Mouse (Mus musculus) embryonic facial prominence, embryonic 14.5 days (tissue): ENCODE measurements around the gene Ptprg. TPM values are rescaled to one million over a fixed set of nuclear protein-coding genes. Genes with fewer than 3 reads are reported as not detected.

Source experiments
- ATAC-seq: fragments of 200-750 bp; cut with Nextera tagmentation; 2 replicates; pipeline ENCODE4 v1.8.0; 2017; ENCODE audit warnings: low read depth, moderate number of reproducible peaks, moderate TSS enrichment
- DNase-seq: peaks from one replicate; pipeline ENCODE4 v3.0.0-alpha.2; 2015; ENCODE audit warnings: low spot score
- H3K27ac ChIP-seq: fragments of 300-500 bp; sonication (generic); replicated peaks from 2 replicates; pipeline ENCODE4 v1.5.1; 2014; ENCODE audit warnings: low read depth, mild to moderate bottlenecking, low read length, moderate library complexity
- H3K27me3 ChIP-seq: fragments of 300-500 bp; sonication (generic); replicated peaks from 2 replicates; pipeline ENCODE4 v1.6.1; 2014; ENCODE audit warnings: low read length; ENCODE audit not compliant: control insufficient read depth, insufficient read depth
- H3K36me3 ChIP-seq: fragments of 300-500 bp; sonication (generic); 2 replicates; pipeline ENCODE4 v1.6.1; 2014; ENCODE audit warnings: low read length, mixed read lengths; ENCODE audit not compliant: control insufficient read depth, insufficient read depth
- H3K4me1 ChIP-seq: fragments of 300-500 bp; sonication (generic); 2 replicates; pipeline ENCODE4 v1.6.1; 2014; ENCODE audit warnings: antibody characterized with exemption, low read length; ENCODE audit not compliant: control insufficient read depth, insufficient read depth
- H3K4me2 ChIP-seq: fragments of 300-500 bp; sonication (generic); 2 replicates; pipeline ENCODE4 v1.6.1; 2014; ENCODE audit warnings: low read depth, mild to moderate bottlenecking, low read length, moderate library complexity, mixed read lengths
- H3K4me3 ChIP-seq: fragments of 300-500 bp; sonication (generic); 2 replicates; pipeline ENCODE4 v1.5.1; 2014; ENCODE audit warnings: low read depth, mild to moderate bottlenecking, low read length
- H3K9ac ChIP-seq: fragments of 300-500 bp; sonication (generic); 2 replicates; pipeline ENCODE4 v1.6.1; 2014; ENCODE audit warnings: low read depth, mild to moderate bottlenecking, low read length, moderate library complexity, mixed read lengths
- H3K9me3 ChIP-seq: fragments of 300-500 bp; sonication (generic); 2 replicates; pipeline ENCODE4 v1.6.1; 2016; ENCODE audit warnings: low read length; ENCODE audit not compliant: control insufficient read depth
- WGBS: fragments of 180-500 bp; shearing (Covaris S2); extraction: QIAGEN DNeasy Blood & Tissue Kit; methylation state at CpG from one replicate; pipeline ENCODE4 v1.1.7; 2014; 5-methylcytosine and 5-hydroxymethylcytosine counted together
- polyA plus RNA-seq: library from polyadenylated mRNA; unstranded; fragments of >200 nt; fragmentation: Nextera tagmentation; extraction: Ambion mirVana; gene quantifications from 2 replicates; pipeline ENCODE4 v1.2.1, GENCODE M21; 2014

Ptprg gene
- polyA plus RNA-seq, 1 experiment from 2014 or later, result 23.5 TPM

- Histone ChIP-seq H3K4me2 (no peak overlapping the region), H3K27me3 (no peaks in the 10 kb centered on the region), H3K4me1 (0 out of 2 replicates have a peak, but pooled peaks cover 3% of the 10 kb centered on the region), H3K9ac (peak overlapping the region; percentile 5; the same call in 1 of the 2 replicates), H3K36me3 (no peaks in the 10 kb centered on the region), H3K27ac (no peak overlapping the region), H3K9me3 (0 out of 2 replicates have a peak, but pooled peaks cover 4% of the 10 kb centered on the region), H3K4me3 (no peak overlapping the region)
- WGBS, result 58% methylated on average over 7 of the region's 7 CpGs
- DNase-seq, result no peak
- no peak for ATAC-seq
These were observed 178.0 kb downstream of the Ptprg start for GRCm38 (mm10) chr14:11731223-11731920.

- Histone ChIP-seq H3K9me3 (no peaks in the 10 kb centered on the region), H3K4me3 (no peak overlapping the region), H3K27ac (no peak overlapping the region)
These were observed 179.0 kb downstream of the Ptprg start for GRCm38 (mm10) chr14:11732376-11732775.

GRCm38 (mm10) chr14:11743726-11744125 lies 190.4 kb downstream of the Ptprg start:
- no peak overlapping the region for H3K4me3 ChIP-seq
- no peak overlapping the region for H3K4me2 ChIP-seq
- DNase-seq, result no peak
- 94% methylated on average over 1 of the region's 1 CpGs for WGBS
- H3K27me3 ChIP-seq, result no peaks in the 10 kb centered on the region
- no peaks in the 10 kb centered on the region for H3K4me1 ChIP-seq
- H3K36me3 ChIP-seq, result no peaks in the 10 kb centered on the region
- H3K27ac ChIP-seq, result no peak overlapping the region
- H3K9ac ChIP-seq, result no peak overlapping the region
- H3K9me3 ChIP-seq, result no peaks in the 10 kb centered on the region
- no peak for ATAC-seq

More at GRCm38 (mm10) chr14:11732376-11732775, 179.0 kb downstream of the Ptprg start:
- no peaks in the 10 kb centered on the region for H3K27me3 ChIP-seq
- no peak overlapping the region for H3K4me2 ChIP-seq
- ATAC-seq (no peak), DNase-seq (no peak)
- H3K36me3 ChIP-seq, result no peaks in the 10 kb centered on the region
- 0 out of 2 replicates have a peak, but pooled peaks cover 3% of the 10 kb centered on the region for H3K4me1 ChIP-seq
- H3K9ac ChIP-seq, result no peak overlapping the region

- Histone ChIP-seq H3K4me3 (no peak overlapping the region), H3K27ac (no peak overlapping the region), H3K27me3 (no peaks in the 10 kb centered on the region), H3K9me3 (no peaks in the 10 kb centered on the region), H3K4me2 (no peak overlapping the region), H3K4me1 (peaks cover 7% of the 10 kb centered on the region), H3K9ac (no peak overlapping the region), H3K36me3 (no peaks in the 10 kb centered on the region)
- 75% methylated on average over 8 of the region's 8 CpGs for WGBS
- no peak for ATAC-seq
- no peak for DNase-seq
These were observed 199.3 kb downstream of the Ptprg start for GRCm38 (mm10) chr14:11752678-11753077.

- Histone ChIP-seq H3K9ac (no peak overlapping the region), H3K27ac (no peak overlapping the region), H3K9me3 (no peaks in the 10 kb centered on the region), H3K4me2 (no peak overlapping the region), H3K4me3 (no peak overlapping the region), H3K4me1 (peaks cover 7% of the 10 kb centered on the region), H3K27me3 (no peaks in the 10 kb centered on the region), H3K36me3 (no peaks in the 10 kb centered on the region)
- ATAC-seq, result no peak
- WGBS, result 82% methylated on average over 4 of the region's 4 CpGs
- no peak for DNase-seq
These were observed 201.3 kb downstream of the Ptprg start for GRCm38 (mm10) chr14:11754656-11755055.

GRCm38 (mm10) chr14:11758185-11758584 lies 204.9 kb downstream of the Ptprg start:
- Histone ChIP-seq H3K4me3 (no peak overlapping the region), H3K4me1 (peaks cover 10% of the 10 kb centered on the region), H3K27ac (no peak overlapping the region), H3K4me2 (no peak overlapping the region), H3K9ac (no peak overlapping the region), H3K36me3 (no peaks in the 10 kb centered on the region), H3K9me3 (no peaks in the 10 kb centered on the region), H3K27me3 (no peaks in the 10 kb centered on the region)
- 87% methylated on average over 6 of the region's 6 CpGs for WGBS
- no peak for ATAC-seq
- DNase-seq, result no peak

- ATAC-seq, result no peak
- WGBS, result 76% methylated on average over 1 of the region's 1 CpGs
These were observed 206.0 kb downstream of the Ptprg start for GRCm38 (mm10) chr14:11759356-11759755.

GRCm38 (mm10) chr14:11762995-11763394 lies 209.7 kb downstream of the Ptprg start:
- WGBS, result 36% methylated on average over 7 of the region's 7 CpGs
- peak; percentile 89 for ATAC-seq
- Histone ChIP-seq H3K4me2 (no peak overlapping the region), H3K4me1 (peaks cover 7% of the 10 kb centered on the region; the same call in 1 of the 2 replicates), H3K36me3 (no peaks in the 10 kb centered on the region), H3K27me3 (no peaks in the 10 kb centered on the region), H3K9ac (no peak overlapping the region), H3K9me3 (no peaks in the 10 kb centered on the region), H3K4me3 (no peak overlapping the region), H3K27ac (no peak overlapping the region)
- DNase-seq, result peak; percentile 76

More at GRCm38 (mm10) chr14:11759356-11759755, 206.0 kb downstream of the Ptprg start:
- Histone ChIP-seq H3K27me3 (no peaks in the 10 kb centered on the region), H3K4me3 (no peak overlapping the region), H3K4me2 (no peak overlapping the region), H3K9ac (no peak overlapping the region), H3K27ac (no peak overlapping the region), H3K36me3 (no peaks in the 10 kb centered on the region), H3K9me3 (no peaks in the 10 kb centered on the region), H3K4me1 (peaks cover 14% of the 10 kb centered on the region)
- no peak for DNase-seq

- 50% methylated on average over 5 of the region's 5 CpGs for WGBS
- Histone ChIP-seq H3K4me3 (no peak overlapping the region), H3K9me3 (no peaks in the 10 kb centered on the region), H3K9ac (no peak overlapping the region), H3K36me3 (no peaks in the 10 kb centered on the region), H3K4me1 (peaks cover 23% of the 10 kb centered on the region), H3K27me3 (no peaks in the 10 kb centered on the region), H3K27ac (no peak overlapping the region), H3K4me2 (no peak overlapping the region)
- no peak for ATAC-seq
- no peak for DNase-seq
These were observed 219.4 kb downstream of the Ptprg start for GRCm38 (mm10) chr14:11772736-11773135.
